Mouse (Mus musculus): ENCODE results near the gene Renbp. TPM values are rescaled to one million over a fixed set of nuclear protein-coding genes. Genes with fewer than 3 reads are reported as not detected.

Gene Renbp
- polyA plus RNA-seq, 1 experiment from 2014 or later, result 38.8 TPM

DNA sequence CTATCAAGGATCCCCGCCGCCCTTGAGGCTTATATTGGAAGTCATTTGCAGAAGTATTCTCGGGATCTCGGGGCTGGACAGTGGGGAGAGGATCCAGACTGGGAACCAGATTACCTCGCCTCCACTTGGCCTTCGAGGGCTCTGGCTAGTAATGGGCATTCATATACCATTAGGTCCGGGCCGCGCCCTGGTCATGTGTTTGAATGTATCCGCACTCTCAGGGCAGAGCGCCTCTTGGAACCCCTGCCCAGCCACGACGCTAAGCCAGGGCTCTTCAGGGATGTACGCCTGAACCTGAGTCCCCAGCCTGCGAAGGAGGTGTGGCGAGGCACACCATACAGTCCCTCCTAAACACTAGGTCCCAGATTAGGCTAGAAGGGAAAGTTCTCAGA is 49.6 kb downstream of the Renbp start:
- no peak for ATAC-seq (ENCODE audit: insufficient number of reproducible peaks, low FRiP score, low TSS enrichment, low read depth)
- H3K4me1 ChIP-seq, result 0 out of 2 replicates have a peak, but pooled peaks cover 6% of the 10 kb centered on the region
- 31% methylated on average over 16 of the region's 16 CpGs for WGBS
- peak overlapping the region; percentile 41 for H3K4me3 ChIP-seq
- H3K9ac ChIP-seq, result no peak overlapping the region
- H3K36me3 ChIP-seq, result no peaks in the 10 kb centered on the region
- H3K9me3 ChIP-seq, result no peaks in the 10 kb centered on the region
- peaks cover 22% of the 10 kb centered on the region for H3K27me3 ChIP-seq
- H3K27ac ChIP-seq, result no peak overlapping the region
- H3K4me2 ChIP-seq, result peak overlapping the region; percentile 70

DNA sequence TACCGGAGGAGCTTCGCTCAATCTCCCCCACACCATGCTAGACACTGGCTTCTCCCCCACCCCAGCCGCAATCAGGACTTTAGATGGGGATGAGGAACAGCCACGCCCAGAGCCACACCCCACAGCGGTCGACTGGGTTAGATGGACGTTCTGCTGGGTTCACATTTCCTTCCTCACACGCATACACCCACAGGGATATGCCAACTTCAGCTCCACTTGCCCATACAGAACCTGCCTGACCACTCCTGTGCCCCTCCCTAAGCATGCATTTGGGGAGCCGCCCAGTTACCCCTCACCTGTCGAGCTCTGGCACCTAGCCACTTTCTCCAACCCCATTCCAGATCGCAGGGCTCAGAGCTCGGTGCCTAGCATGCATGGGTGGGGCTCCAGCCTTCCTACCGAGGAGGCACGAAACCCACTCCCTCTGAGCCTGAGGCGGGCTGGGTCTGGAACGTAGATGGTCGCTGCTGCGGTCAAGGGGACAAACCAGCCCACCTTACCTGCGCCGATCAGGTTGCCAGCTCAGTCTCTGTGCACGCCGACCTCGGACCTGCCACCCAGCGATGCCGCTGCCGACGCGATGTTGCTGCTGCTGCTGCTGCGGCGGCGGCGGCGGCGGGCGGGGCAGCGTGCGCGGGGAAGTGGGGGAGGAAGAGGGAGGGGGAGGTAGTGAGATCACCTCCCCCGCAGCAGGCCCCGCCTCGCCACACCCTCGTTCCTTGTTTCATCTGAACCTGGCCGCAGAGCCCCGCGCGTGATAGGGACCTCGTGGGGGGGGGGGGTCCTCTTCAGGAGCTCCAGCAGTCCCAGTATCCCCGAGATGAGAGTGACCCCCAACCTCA is 50.2 kb downstream of the Renbp start:
- H3K9ac ChIP-seq, result no peak overlapping the region
- ATAC-seq (ENCODE audit: insufficient number of reproducible peaks, low FRiP score, low TSS enrichment, low read depth), result no peak
- H3K27me3 ChIP-seq, result peaks cover 22% of the 10 kb centered on the region
- H3K4me3 ChIP-seq, result peak overlapping the region; percentile 41
- peak overlapping the region; percentile 70 for H3K4me2 ChIP-seq
- 20% methylated on average over 31 of the region's 48 CpGs for WGBS
- H3K36me3 ChIP-seq, result no peaks in the 10 kb centered on the region
- no peaks in the 10 kb centered on the region for H3K9me3 ChIP-seq
- no peak overlapping the region for H3K27ac ChIP-seq
- H3K4me1 ChIP-seq, result 0 out of 2 replicates have a peak, but pooled peaks cover 6% of the 10 kb centered on the region

DNA sequence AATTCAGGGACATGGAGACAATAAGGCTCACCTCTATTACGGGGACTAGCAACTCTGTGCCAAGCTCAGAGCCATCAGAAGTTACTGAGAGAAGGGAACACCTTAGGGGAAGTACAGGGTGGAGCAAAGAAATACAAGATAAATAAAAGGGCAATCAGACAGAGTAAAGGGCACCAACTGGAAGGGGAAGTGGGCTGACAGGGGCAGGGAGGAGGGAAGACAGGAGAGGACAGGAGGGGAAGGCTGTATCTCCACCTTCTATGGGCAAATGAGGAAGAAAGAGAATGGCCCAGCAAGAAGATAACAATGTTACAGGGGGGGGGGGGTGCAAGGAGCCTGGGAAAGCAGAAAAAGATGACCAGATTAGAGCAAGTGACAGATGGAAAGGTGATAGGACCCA is 53.6 kb downstream of the Renbp start:
- Histone ChIP-seq H3K4me2 (no peak overlapping the region), H3K27ac (no peak overlapping the region), H3K27me3 (peaks cover 22% of the 10 kb centered on the region), H3K9ac (no peak overlapping the region), H3K4me3 (no peak overlapping the region), H3K4me1 (0 out of 2 replicates have a peak, but pooled peaks cover 6% of the 10 kb centered on the region), H3K9me3 (no peaks in the 10 kb centered on the region), H3K36me3 (no peaks in the 10 kb centered on the region)
- ATAC-seq (ENCODE audit: insufficient number of reproducible peaks, low FRiP score, low TSS enrichment, low read depth), result no peak
- WGBS, result 57% methylated on average over 1 of the region's 1 CpGs

DNA sequence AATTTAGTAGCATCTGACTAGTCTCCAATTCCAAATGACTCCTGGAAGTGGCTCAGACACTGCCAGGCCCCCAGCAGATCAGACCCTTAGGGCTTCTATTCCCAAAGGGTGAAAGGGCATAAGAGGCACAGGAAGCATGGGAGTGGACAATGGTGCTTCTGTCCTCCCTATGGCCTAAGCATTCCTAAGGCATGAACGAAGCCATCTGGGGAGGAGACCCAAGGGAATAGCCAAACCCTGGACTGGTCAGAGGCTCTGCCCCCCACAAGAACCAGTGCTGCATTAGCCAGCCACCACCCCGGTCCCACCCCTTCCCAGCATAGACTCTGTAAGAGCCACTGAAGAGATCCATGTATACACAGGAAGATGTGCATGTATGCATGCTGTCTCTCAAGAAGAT is 54.8 kb downstream of the Renbp start:
- Histone ChIP-seq H3K36me3 (no peaks in the 10 kb centered on the region), H3K9me3 (no peaks in the 10 kb centered on the region), H3K4me3 (no peak overlapping the region), H3K27me3 (peaks cover 19% of the 10 kb centered on the region), H3K4me2 (no peak overlapping the region), H3K9ac (no peak overlapping the region), H3K4me1 (0 out of 2 replicates have a peak, but pooled peaks cover 6% of the 10 kb centered on the region), H3K27ac (no peak overlapping the region)
- 73% methylated on average over 2 of the region's 2 CpGs for WGBS
- no peak for ATAC-seq (ENCODE audit: insufficient number of reproducible peaks, low FRiP score, low TSS enrichment, low read depth)

Other genes with a start within 250 kb of the Renbp start
- 271 and 276 TPM in 2 replicates for gene Bcap31, start 214.7 kb downstream of the Renbp start, polyA plus RNA-seq (2015; fragmentation: Nextera tagmentation; extraction: Ambion mirVana)
- 15.0 and 18.1 TPM in 2 replicates for gene Abcd1, start 214.3 kb downstream of the Renbp start, polyA plus RNA-seq (2015; fragmentation: Nextera tagmentation; extraction: Ambion mirVana)
- gene Plxnb3, start 173.8 kb downstream of the Renbp start, polyA plus RNA-seq (2015; fragmentation: Nextera tagmentation; extraction: Ambion mirVana), result 0.60 and 0.87 TPM in 2 replicates
- 22.9 and 66.2 TPM in 2 replicates for gene Srpk3, start 156.4 kb downstream of the Renbp start, polyA plus RNA-seq (2015; fragmentation: Nextera tagmentation; extraction: Ambion mirVana)
- gene Idh3g, start 144.0 kb downstream of the Renbp start, polyA plus RNA-seq (2015; fragmentation: Nextera tagmentation; extraction: Ambion mirVana), result 190 and 200 TPM in 2 replicates
- gene Ssr4, start 143.8 kb downstream of the Renbp start, polyA plus RNA-seq (2015; fragmentation: Nextera tagmentation; extraction: Ambion mirVana), result 223 and 229 TPM in 2 replicates
- gene Pdzd4, start 105.9 kb downstream of the Renbp start, polyA plus RNA-seq (2015; fragmentation: Nextera tagmentation; extraction: Ambion mirVana), result 0.51 and 1.0 TPM in 2 replicates
- 0.24 and 0.26 TPM in 2 replicates for gene Avpr2, start 38.7 kb downstream of the Renbp start, polyA plus RNA-seq (2015; fragmentation: Nextera tagmentation; extraction: Ambion mirVana)
- gene L1cam, start 34.7 kb downstream of the Renbp start, polyA plus RNA-seq (2015; fragmentation: Nextera tagmentation; extraction: Ambion mirVana), result 3.9 and 4.0 TPM in 2 replicates
- gene Arhgap4, start 9.0 kb downstream of the Renbp start, polyA plus RNA-seq (2015; fragmentation: Nextera tagmentation; extraction: Ambion mirVana), result 3.3 and 3.6 TPM in 2 replicates
- gene Naa10, start 8.9 kb downstream of the Renbp start, polyA plus RNA-seq (2015; fragmentation: Nextera tagmentation; extraction: Ambion mirVana), result 111 and 114 TPM in 2 replicates
- gene Hcfc1, start 35.5 kb upstream of the Renbp start, polyA plus RNA-seq (2015; fragmentation: Nextera tagmentation; extraction: Ambion mirVana), result 40.2 and 44.7 TPM in 2 replicates
- gene Irak1, start 93.1 kb upstream of the Renbp start, polyA plus RNA-seq (2015; fragmentation: Nextera tagmentation; extraction: Ambion mirVana), result 54.0 and 58.6 TPM in 2 replicates
- gene Opn1mw, start 196.6 kb upstream of the Renbp start, polyA plus RNA-seq (2015; fragmentation: Nextera tagmentation; extraction: Ambion mirVana), result not detected in 2 replicates
- 10.6 and 12.1 TPM in 2 replicates for gene Mecp2, start 204.5 kb upstream of the Renbp start, polyA plus RNA-seq (2015; fragmentation: Nextera tagmentation; extraction: Ambion mirVana)
- gene Tex28, start 237.0 kb upstream of the Renbp start, polyA plus RNA-seq (2015; fragmentation: Nextera tagmentation; extraction: Ambion mirVana), result not detected in 2 replicates
- 0.08 TPM in 1 of 2 replicates, not detected in the other for gene Tktl1, start 246.4 kb upstream of the Renbp start, polyA plus RNA-seq (2015; fragmentation: Nextera tagmentation; extraction: Ambion mirVana)